Mouse (Mus musculus): ENCODE data around the gene Surf1.

DNA sequence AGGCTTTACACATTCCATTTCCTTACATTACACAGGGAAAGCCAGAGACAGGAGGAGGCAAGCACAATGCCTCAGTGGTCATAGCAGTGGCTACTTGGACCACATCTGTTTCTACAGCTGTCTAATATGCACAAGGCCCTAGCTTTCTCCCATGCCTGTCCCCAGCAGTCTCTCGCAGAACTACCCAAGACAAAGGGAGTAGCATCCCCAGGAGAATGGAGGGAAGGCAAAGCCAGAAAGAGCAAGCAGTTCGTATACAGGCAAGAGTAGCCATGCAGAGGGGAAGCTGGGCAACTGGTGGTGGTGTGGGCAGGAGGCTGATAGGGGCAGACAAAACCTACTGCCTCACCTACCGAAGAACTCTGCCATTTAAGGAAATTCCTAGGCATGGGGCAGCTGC lies 9.9 kb downstream of the Surf1 start:
- no peak for TF ChIP-seq TCF12 (IDR thresholded peaks at IDR 0.05; ENCODE audit: insufficient read depth, poor library complexity, severe bottlenecking)
- no peak for TF ChIP-seq MYOD1 (IDR thresholded peaks at IDR 0.05; ENCODE audit: control insufficient read depth in 1 of 3, insufficient read length in 2 of 3, low read depth in 2 of 3)
- TF ChIP-seq MAX (IDR thresholded peaks at IDR 0.05; ENCODE audit: low read depth), result no peak
- TF ChIP-seq E2F4 (IDR thresholded peaks at IDR 0.05; ENCODE audit: insufficient read depth), result no peak
- TF ChIP-seq POLR2A (IDR thresholded peaks at IDR 0.05; ENCODE audit: insufficient read length, low read depth), result no peak
- TF ChIP-seq CEBPB (IDR thresholded peaks at IDR 0.05; ENCODE audit: insufficient read depth, poor library complexity, severe bottlenecking), result no peak
- no peak for TF ChIP-seq MYOG (IDR thresholded peaks at IDR 0.05; ENCODE audit: control insufficient read depth in 1 of 3, insufficient read depth in 1 of 3, insufficient read length in 2 of 3, low read depth in 2 of 3)
- no peak for TF ChIP-seq REST (IDR thresholded peaks at IDR 0.05; ENCODE audit: insufficient read depth, insufficient read length)
- TF ChIP-seq POLR2AphosphoS2 (IDR thresholded peaks at IDR 0.05; ENCODE audit: insufficient read length, low read depth), result no peak
- TF ChIP-seq USF1 (IDR thresholded peaks at IDR 0.05; ENCODE audit: low read depth), result no peak
